Mouse (Mus musculus) cerebellum, postnatal 14 days (tissue): ENCODE measurements around the gene Selplg.
A peak's percentile ranks its signal among the peaks of the same experiment; 100 is the strongest.

Experiments
- DNase-seq, 2 experiments: peaks; one replicate each; pipeline ENCODE4 v3.0.0; 2021; ENCODE audit warnings: mixed read lengths in 2 of 2

Gene Selplg

DNA sequence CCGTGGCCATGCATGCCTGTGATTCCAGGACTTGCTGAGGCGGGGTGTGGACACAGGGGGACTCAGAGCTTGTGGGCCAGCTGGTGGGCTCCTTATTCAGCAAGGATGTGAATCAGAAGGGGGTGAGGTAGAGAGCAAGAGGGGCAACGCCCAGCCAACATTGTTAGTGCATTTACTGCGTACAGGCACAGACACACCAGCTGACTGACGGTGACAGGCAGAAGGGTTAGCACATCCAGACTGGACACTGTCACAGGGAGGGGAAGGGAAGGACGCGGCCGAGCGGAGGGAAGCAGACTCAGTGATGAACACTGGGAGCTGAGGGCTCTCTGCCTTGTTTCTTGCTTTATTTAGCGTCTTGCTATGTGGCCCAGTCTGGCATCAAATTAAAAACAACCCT, 21.1 kb upstream of the Selplg start:
- DNase-seq = no peak

DNA sequence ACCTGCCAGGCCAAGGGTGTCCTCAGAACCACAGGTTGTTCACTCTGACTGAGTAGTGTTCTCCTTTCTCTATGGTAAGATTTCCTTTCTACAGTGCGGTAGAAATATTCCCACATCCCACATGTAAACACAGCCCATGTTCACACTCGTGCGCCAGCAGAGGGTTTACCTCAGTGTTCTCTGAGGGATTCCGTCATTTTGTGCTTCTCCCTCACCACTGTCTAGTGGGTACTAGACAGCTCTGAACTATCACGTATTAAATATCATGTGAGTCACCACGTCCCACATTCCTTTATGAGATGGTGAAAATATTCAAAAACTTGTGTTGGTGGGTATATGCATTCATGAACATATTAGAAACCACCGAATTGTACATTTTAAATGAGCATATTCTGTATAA, 20.0 kb upstream of the Selplg start:
- DNase-seq = no peak

DNA sequence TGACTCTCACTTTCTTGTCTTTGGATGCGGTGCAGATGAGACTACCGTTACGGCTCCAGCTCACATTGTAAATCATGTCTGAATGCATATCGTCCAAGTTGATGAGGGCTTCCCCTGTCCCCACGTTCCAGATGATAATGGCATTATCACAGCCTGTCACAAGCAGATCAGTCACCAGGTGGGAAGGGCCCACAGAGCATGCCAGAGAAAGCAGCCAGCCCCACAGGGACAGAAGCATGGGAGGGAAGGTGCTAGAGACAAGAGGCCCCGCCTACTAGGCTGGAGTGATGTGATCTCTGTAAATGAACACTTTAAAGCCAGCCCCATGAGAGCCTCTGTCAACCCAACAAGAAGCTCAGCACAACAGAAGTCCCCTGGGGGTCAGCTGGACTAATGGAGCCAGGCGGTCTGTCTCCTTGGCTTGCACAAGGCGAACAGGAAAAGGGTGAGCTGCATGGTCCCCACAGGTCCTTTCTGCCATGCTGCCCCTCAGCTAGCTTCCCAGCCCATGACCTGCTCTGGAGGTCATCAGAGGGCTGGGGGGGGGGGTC, 18.3 kb upstream of the Selplg start:
- DNase-seq = no peak

DNA sequence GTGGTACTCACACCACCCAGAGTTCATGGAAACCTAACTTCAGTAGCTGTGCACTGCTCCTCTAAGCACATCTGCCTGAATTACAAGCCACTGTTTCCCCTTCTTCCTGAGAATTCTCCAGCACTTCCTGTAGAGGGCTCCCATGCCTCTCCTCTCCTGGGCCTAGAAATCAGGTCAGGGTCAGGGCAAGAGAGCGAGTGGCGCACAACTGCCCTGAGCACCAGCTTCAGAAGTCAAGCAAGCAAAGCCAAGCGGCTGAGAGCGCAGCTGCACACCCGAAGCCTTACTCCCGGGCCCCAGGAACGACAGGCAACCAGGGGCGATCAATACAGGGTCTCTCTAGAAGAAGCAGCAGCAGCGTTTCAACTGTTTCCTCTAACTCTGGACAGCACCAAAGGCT, 15.2 kb upstream of the Selplg start:
- DNase-seq = no peak

DNA sequence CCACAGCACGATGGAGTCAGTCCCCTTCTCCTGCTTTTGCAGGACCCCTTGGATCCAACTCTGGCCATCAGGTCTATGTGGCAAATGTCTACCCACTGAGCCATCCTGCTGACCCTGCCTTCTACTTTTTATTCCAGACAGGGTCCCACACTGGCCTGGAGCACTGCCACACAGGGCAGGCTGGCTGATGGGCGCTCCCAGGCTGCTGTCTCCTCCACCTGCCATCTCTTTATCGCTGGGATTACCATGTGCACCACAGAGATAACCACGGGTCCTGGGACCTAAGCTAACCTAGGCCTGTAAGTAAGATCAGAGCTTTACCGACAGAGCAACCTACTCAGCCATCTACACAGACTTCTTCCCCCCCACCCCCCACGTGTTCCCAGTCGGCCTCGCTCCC, 14.2 kb upstream of the Selplg start:
- no peak for DNase-seq

DNA sequence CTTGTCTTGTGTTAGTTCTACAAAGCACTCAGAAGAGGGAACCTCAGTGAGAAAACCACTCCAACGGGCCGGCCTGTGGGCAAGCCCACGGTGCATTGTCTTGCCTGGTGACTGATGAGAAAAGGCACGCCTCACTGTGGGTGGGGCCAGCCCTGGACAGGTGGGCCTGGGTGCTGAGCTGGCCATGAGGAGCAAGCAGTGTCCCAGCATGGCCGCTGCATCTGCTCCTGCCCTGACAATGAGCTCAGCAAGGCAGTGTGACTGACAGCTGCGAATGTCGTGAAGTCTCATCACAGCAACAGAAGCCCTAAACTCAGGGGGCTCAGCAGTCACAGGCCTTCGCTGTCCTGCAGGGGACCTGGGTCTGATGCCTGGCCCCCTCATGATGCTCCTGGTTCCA, 13.2 kb upstream of the Selplg start:
- DNase-seq = no peak

DNA sequence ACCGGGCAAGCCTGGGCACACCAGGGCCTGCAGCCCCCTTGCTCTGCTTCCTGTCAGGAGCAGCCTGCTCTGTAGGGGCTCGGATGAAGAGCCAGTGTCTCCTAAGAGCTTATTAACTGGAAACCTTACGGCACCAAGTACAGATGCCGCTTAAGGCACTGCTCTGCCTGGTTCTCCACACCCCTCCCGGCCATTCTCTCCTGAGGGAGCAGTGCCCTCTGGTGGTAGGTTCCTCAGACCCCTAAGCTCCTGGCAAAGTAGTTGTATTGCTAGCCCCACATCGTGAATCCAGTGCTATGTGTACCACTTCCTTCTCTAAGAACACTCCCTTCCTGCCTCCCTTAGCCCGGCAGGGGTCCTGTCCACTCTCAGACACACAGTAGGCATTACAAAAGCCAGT, 12.3 kb upstream of the Selplg start:
- peak; percentile 73 to 86 for DNase-seq

DNA sequence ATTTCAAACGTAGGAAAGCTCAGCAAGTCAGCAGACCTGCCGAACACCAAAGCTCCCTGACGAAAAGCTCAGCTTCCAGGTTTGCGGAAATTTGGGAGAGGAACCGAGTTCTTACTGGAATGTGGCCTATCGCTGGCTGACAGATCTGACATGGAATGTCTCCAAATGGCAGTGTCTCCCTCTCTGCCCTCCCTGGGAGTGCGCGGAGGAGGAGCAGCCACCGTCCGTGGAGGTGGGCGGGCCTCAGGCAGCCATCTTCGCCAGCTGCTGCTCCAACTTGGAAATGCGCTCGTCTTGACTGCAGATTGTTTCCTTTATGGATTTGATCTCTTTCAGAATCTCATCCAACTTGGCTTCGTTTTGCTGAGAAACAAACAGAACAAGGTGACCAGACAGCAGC, 11.7 kb upstream of the Selplg start:
- no peak for DNase-seq

DNA sequence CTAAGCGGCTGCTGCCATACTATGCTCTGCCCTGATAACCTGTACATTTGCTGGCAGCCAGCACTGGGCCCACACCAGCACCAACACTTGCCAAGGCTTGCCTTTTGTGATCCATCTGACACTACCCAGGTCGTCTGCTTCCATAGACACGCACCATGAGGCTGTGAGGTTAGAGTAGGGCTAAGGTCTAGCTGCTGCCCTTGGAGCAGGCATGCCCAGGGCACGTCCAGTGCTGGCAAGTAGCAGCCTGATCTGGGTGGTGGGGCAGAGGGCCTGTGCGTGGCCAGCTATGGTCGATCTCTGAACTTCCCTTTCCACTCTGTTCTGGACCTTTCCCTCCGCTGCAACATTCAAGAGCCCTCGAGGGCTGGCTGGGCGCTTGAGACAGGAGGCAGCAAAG, 10.5 kb upstream of the Selplg start:
- DNase-seq = no peak

DNA sequence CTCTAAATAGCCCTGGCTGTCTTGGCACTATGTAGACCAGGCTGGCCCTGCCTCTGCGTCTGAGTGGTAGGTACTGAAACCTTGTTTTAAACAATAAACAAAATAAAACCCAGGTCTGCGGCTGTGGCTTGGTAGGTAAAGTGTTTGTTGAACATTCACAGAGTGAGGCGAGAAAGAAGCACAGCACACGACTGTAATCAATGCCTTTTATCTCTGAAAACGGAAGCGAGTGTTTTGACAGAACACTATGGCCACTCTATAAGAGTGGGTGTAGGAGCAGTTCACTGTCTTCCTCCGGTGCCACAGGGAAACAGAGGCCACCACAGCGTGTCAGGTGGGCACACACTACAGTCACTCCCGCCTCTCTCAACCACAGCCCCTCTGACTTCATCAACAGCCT, 9.8 kb upstream of the Selplg start:
- no peak for DNase-seq

DNA sequence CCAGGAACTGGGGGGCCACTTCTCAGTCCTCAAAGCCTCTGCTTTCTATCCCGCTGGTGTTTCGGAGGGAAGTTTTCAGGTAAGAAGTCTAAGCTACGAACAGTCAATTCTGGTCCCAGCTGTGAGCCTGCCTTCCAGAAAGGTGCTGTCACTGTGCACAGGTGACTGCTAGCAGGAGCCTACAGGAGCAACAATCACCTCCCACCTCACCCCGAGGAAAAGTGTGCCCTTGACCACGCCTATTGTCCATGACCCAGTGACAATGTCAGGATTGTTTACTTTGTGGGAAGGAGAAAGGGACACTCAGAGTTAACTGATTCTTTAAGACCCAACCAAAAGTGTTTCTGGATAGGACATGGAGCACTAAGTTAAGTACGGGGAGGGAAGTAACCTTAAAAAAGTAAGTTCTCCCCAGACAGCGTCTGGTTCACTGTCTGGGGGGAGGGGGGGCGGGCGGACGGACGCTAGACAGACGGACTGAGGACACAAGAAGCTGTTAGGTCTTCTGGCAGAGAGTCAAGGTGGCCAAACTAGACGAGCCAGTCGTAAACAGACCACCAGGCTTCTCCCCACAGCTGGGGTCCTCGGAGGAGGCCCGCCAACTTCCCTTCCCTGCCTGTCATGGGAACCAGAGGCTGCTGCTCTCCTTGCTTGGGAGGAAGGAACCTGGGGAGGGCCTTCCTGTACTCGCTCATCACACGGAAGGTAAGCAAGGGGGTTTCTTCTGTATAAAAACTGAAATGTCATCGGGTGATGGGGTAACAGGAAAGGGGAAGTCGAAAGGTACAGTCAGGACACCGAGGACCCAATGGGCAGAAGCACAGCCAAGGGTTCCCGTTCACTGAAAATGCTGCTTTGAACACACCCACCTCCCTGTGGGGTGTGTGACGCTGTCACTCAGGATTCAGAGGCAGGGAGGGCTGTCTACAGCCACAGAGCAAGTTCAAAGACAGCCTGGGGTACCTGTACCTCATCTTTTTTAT, 9.1 kb upstream of the Selplg start:
- no peak for DNase-seq

DNA sequence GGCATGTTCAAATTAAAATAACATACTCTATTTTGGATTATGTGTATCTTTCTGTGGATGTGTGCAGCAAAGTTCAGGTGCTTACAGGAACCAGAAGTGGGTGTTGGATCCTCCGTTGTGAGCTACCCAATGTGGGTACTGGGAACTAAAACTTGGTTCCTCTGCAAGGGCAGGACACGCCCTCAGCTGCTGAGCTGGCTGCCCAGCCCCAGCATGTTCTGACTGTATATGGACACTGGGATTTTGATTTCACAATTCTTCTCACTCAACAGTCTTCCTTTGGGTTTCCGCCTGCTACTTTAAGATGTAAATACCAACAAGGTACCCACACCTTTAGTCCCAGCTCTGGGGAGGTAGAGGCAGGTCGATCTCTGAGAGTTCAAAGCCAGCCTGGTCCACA, 8.0 kb upstream of the Selplg start:
- no peak for DNase-seq

DNA sequence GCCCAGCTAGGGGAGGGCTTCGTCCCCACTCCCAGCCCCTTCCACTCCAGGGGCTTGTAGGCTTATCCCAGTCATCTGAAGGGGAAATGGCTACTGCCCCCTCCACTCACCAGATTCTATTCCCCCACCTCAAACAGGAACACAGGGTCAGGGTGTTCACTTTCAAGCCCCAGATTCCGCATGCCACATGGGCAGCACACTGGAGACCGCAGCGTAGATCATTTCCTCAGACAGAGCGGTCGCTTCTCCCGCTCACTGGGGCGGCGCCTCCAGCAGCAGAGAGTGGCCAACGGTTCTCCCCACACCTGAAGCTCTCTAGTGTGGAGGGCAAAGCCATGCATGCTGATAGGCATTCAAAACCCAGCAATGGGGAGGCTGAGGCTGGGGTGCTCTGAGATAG, 4.5 kb upstream of the Selplg start:
- DNase-seq = no peak

DNA sequence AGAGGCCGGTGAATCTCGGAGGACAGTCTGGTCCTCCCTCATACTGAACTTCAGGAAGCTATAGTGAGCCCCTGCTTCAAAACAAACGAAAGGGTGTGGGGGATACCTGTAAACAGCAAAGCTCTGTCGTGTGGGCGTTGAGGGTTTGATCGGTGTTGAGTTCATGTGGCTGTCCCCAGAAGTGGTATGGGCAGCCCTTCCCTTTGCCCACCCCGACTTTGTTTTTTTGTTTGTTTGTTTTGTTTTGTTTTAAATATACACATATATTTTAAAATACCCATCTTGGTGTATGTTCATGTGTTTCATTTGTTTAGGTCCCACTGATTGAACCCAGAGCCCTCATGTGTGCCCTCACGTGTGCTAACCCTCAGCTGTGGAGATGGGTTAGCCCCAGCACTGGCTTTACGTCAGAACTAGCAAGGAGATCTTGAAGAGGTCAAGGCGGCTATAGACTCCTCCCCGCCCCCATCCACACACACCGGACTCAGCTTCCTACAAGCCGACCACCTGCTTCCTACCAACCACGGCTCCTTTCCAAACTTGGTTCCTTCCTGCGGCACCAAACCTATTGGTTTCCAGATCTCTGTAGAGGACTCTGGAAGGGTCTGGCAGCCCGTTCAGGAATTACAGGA, 988 bp upstream of the Selplg start:
- DNase-seq = no peak

DNA sequence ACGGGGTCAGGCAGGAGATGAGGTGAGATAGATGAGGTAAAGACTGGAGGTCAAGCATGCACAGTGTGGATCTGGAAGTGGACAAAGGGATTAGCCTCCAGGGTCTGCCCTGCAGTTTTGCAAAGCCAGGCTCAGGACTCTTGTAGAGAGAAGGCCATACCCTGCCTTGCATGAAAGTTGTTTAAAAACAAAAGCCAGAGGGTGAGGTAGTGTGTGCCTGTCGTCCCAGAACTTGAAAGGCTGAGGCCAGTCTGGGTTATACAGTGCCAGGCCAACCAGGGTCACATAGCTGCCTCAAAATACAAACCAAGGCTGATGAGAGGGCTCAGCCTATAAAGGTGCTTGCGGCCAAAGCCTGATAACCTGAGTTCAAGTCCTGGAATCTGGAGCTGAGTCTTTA, 703 bp downstream of the Selplg start:
- DNase-seq = no peak

DNA sequence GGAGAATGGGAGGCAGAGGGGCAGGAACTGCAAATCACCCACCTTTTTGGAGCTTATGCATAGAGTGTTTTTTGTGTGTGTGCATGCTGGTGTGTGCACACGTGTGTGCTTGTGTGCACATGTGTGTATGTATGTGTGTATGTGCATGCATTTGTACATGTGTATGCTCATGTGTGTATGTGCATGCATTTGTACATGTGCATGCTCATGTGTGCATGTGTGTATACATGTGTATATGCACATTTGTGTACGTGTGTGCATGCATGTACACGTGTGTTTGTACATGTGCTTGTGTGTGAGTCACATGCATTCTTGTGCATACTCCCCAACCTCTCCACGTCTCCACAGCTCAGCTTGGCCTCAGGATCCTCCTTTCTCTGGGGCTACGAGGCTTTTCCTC, 1.6 kb downstream of the Selplg start:
- no peak for DNase-seq

DNA sequence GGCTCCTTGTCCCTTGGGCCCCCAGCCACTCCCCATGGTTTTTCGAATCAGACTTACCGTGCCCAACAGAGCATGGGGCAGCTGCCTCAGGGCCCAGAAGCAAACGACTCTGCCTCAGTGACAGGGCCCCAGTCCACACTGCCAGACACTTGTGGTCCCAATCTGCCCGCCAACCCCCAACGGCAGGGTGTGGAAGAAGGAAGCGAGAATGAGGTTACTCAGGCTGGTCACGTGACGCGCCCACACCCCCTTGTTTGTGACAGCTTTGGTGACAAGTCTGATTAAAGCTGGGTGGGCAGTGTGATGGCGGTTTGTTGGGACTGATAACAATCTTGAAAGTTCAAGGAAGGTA, 2.2 kb downstream of the Selplg start:
- DNase-seq = no peak

DNA sequence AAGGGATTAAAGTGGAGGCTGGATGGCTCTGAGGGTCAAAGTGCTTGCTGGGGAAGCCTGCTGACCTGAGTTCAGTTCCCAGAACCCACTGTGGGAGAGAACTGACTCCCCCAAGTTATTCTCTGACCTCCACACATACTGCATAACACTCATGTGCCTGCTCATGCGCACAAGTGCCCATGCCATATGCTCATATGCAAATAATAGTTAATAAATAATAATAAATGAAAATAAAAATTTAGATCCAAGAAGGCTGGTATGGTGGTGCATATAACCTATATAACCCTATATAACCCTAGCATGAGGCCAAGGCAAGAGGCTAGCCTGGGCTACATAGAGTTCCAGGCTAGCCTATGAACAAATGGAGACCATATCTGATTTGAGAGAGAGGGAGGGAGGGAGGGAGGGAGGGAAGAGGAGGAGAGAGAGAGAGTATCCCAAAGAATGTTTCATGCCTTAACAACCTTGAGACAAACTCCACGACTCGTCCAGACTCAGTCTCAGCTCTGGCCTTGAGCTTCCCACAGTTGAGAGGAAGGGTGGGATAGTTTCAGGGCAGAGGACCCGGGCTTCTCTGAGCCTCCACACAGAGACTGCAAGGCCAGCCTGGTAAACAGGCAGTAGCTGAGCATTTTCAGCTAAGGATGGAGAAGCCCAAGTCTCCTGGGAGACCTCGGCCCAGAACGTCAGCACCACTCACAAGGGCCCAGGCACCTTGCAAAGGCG, 2.7 kb downstream of the Selplg start:
- no peak for DNase-seq

DNA sequence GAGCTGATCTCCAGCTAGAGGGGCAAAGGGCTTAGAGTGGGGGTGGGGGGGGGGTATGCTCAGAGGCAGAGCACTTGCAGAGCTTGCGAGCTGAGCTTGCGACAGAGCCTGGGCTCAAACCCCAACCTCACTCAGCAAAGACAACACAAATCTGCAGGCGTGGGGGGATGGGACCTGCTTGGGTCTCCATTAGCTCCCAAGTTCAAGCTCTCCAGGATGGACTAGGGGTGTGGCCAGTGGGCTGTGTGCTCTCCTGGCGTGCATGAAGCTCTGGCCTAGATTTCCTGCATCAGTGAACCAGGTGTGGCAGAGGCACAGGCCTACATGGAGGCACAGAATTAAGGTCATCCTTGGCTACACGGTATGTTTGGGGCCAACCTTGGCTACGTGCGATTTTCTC, 4.0 kb downstream of the Selplg start:
- no peak for DNase-seq

DNA sequence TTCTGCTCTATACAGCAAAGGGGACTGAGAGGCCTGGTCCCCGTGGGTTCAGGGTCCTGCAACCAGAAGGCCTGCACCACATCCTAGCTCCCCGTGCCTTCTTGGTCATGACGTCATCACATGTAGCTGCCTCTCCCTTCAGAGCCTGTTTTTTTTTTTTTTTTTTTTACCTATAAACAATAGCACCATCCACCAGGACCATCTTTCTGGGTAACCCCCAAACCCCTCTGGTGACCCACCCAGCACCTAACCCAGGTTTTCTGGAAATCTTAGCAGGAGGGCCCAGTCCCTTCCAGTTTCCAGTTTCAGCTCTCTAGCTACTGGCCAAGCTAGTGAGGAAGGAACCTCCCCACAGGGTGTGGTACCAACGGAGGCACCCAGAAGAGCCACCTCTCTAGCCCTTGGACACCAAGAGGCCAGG, 4.4 kb downstream of the Selplg start:
- DNase-seq = no peak

DNA sequence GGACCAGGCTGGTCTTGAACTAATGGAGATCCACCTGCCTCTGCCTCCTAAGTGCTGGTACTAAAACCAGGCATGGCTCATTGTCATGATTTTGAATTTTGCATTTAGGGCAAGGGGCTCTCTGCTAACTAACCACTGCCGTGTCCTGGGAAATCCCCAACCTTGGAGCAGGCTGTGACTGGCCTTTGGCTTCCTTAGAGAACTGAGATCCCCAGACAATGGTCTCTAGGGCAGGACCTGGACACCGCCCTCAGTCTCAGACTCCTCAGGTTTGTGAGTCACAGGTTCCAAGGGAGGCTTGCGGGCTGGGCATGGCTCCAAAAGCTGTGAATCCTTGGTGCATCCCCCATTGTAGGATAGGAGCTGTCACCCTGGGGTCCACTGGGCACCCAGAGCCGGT, 5.8 kb downstream of the Selplg start:
- no peak for DNase-seq

DNA sequence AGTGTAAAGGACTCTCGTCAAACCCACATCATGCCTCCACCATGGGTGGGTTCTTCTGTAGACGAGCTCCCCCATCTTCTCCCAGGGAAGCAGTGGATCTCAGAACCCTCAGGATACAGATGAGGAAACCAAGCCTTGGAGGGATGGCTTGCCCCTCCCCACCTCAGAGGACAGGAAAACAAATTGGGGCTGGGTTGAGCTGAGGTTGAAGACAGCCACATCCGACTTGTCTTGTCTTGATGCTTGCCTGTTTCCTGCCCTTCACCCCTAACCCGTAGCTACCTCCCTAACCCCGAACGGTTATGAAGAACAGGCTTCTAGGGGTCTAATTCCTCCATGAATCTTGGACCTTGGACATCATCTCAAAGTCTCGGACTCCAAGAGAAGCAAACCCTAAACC, 6.9 kb downstream of the Selplg start:
- DNase-seq = no peak

DNA sequence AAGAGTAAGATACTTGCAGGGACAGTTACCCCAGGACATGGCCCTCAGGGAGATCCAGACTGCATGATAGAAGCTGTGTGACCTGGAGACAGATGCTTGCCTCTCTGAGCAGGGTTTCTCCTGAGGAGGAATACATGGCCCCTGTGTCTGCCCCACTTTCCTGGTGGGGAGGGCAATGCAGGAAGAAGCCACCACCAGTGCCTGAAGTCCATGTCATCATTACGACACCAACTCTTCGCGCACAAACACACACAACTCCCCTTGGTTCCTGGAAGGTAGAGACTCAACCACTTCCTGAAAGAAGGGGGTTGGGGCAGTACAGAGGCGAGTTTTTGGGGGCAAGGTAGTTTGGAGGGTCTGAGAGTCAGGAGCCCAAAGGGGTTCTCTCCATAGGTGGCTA, 8.2 kb downstream of the Selplg start:
- no peak for DNase-seq

DNA sequence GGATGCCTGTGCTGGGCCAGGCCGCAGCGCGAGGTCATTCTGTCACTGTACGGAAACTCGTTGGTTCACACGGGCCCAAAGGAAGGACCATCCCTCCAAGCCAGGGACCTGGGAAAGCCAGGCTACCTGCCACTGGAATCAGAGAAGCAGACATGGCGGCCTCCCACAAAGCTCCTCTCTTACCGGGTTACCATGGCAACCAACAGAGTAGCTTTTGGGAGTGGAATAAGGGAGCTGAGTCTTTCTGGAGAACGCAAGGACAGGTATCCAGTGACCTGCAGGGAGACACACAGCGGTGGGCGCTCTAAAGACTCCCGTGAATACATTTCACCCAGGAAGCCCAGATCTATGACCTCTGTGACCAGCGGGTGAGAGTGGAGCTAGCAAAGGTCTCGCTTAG, 13.9 kb downstream of the Selplg start:
- DNase-seq = no peak
